Mouse (Mus musculus): ENCODE results near the gene Arhgap10.

GRCm38 (mm10) chr8:77383671-77384070 lies 134.1 kb downstream of the Arhgap10 start:
- TF ChIP-seq CTCF (IDR thresholded peaks at IDR 0.05; ENCODE audit: extremely low read depth, insufficient read length, insufficient replicate concordance, low read depth, low read length) (no peak), POLR2A (IDR thresholded peaks at IDR 0.05; ENCODE audit: low read depth, low read length) (no peak)
